Mouse (Mus musculus): ENCODE measurements at regions not wholly inside any gene's neighbourhood (a gene's known extent, or its start where the extent isn't known, plus 50 kb on each side); places are given as distances from the start of the nearest gene placed in this dataset.

DNA sequence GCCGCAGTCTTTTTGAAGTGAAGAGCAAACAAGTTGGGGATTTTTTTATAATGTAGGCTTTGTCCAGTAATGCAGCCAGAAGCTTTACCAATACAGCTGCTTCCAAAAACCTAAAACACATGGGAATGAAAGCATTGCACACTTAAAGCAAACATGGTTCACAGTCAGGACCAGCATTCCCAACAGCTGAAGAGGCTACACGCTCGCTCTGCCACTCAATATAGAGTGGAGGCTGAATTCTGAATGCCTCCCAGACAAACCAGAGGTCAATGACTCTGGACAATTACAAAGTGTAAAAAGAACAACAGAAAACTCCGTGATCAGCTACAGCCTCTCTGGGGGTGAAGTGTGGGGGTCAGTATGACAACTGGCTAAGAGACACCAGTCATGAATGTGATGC is 416.1 kb downstream of the Efna5 start:
- TF ChIP-seq CTCF (IDR thresholded peaks at IDR 0.05; ENCODE audit: extremely low read depth, insufficient read depth, low read length): no peak
- no peak for TF ChIP-seq POLR2A (IDR thresholded peaks at IDR 0.05; ENCODE audit: extremely low read depth, insufficient read depth, low read length)
